Mouse (Mus musculus): ENCODE results near the gene Krtap13-1. TPM values are rescaled to one million over a fixed set of nuclear protein-coding genes. Genes with fewer than 3 reads are reported as not detected.

The Krtap13-1 gene
- polyA plus RNA-seq (2015; fragmentation: Nextera tagmentation; extraction: Ambion mirVana), result not detected in 2 replicates

GRCm38 (mm10) chr16:88728812-88729275, at the start of gene Krtap13-1:
Gene Krtap13-1 (plus strand): TSS chr16:88728862.
- Histone ChIP-seq H3K4me3 (ENCODE audit: low read depth, low read length) (no peak within 1 kb of the TSS), H3K4me2 (ENCODE audit: low read length) (no peak within 1 kb of the TSS), H3K36me3 (ENCODE audit: control insufficient read depth, insufficient read depth, low read length) (no peaks in the 10 kb centered on the region), H3K27ac (ENCODE audit: low read length) (no peak within 1 kb of the TSS), H3K27me3 (ENCODE audit: control insufficient read depth, insufficient read depth, low read depth, low read length) (no peaks in the 10 kb centered on the region), H3K9ac (ENCODE audit: low read depth, low read length) (no peak within 1 kb of the TSS), H3K9me3 (replicated peaks; ENCODE audit: control insufficient read depth, low read length, poor library complexity, severe bottlenecking) (no peaks in the 10 kb centered on the region), H3K4me1 (ENCODE audit: control insufficient read depth, insufficient read depth, low read length) (no peaks in the 10 kb centered on the region)
- ATAC-seq, result no peak
- WGBS, result 80% methylated on average over 4 of the region's 4 CpGs

GRCm38 (mm10) chr16:88679099-88679498, 49.6 kb upstream of the Krtap13-1 start:
- Histone ChIP-seq H3K36me3 (ENCODE audit: control insufficient read depth, insufficient read depth, low read length) (no peaks in the 10 kb centered on the region), H3K4me3 (ENCODE audit: low read depth, low read length) (no peak overlapping the region)
- 90% methylated on average over 6 of the region's 6 CpGs for WGBS

GRCm38 (mm10) chr16:88681282-88681681, 47.4 kb upstream of the Krtap13-1 start:
- no peak for ATAC-seq
- H3K9ac ChIP-seq (ENCODE audit: low read depth, low read length), result no peak overlapping the region
- no peaks in the 10 kb centered on the region for H3K27me3 ChIP-seq (ENCODE audit: control insufficient read depth, insufficient read depth, low read depth, low read length)
- H3K36me3 ChIP-seq (ENCODE audit: control insufficient read depth, insufficient read depth, low read length), result no peaks in the 10 kb centered on the region
- no peak overlapping the region for H3K4me2 ChIP-seq (ENCODE audit: low read length)
- no peak overlapping the region for H3K4me3 ChIP-seq (ENCODE audit: low read depth, low read length)
- H3K9me3 ChIP-seq (replicated peaks; ENCODE audit: control insufficient read depth, low read length, poor library complexity, severe bottlenecking), result no peaks in the 10 kb centered on the region
- H3K27ac ChIP-seq (ENCODE audit: low read length), result no peak overlapping the region
- no peaks in the 10 kb centered on the region; the same call in 1 of the 2 replicates for H3K4me1 ChIP-seq (ENCODE audit: control insufficient read depth, insufficient read depth, low read length)
- 19% methylated on average over 2 of the region's 2 CpGs for WGBS

More at GRCm38 (mm10) chr16:88679099-88679498, 49.6 kb upstream of the Krtap13-1 start:
- Histone ChIP-seq H3K4me1 (ENCODE audit: control insufficient read depth, insufficient read depth, low read length) (no peaks in the 10 kb centered on the region; the same call in 1 of the 2 replicates), H3K9ac (ENCODE audit: low read depth, low read length) (no peak overlapping the region), H3K27ac (ENCODE audit: low read length) (no peak overlapping the region), H3K27me3 (ENCODE audit: control insufficient read depth, insufficient read depth, low read depth, low read length) (no peaks in the 10 kb centered on the region), H3K9me3 (replicated peaks; ENCODE audit: control insufficient read depth, low read length, poor library complexity, severe bottlenecking) (no peaks in the 10 kb centered on the region), H3K4me2 (ENCODE audit: low read length) (no peak overlapping the region)
- ATAC-seq, result no peak

GRCm38 (mm10) chr16:88696256-88696655, 32.4 kb upstream of the Krtap13-1 start:
- no peak overlapping the region for H3K4me3 ChIP-seq (ENCODE audit: low read depth, low read length)
- H3K4me1 ChIP-seq (ENCODE audit: control insufficient read depth, insufficient read depth, low read length), result no peaks in the 10 kb centered on the region
- H3K9me3 ChIP-seq (replicated peaks; ENCODE audit: control insufficient read depth, low read length, poor library complexity, severe bottlenecking), result no peaks in the 10 kb centered on the region
- H3K36me3 ChIP-seq (ENCODE audit: control insufficient read depth, insufficient read depth, low read length), result no peaks in the 10 kb centered on the region
- H3K27ac ChIP-seq (ENCODE audit: low read length), result no peak overlapping the region
- ATAC-seq, result no peak
- 87% methylated on average over 4 of the region's 4 CpGs for WGBS
- no peaks in the 10 kb centered on the region for H3K27me3 ChIP-seq (ENCODE audit: control insufficient read depth, insufficient read depth, low read depth, low read length)
- H3K4me2 ChIP-seq (ENCODE audit: low read length), result no peak overlapping the region
- H3K9ac ChIP-seq (ENCODE audit: low read depth, low read length), result no peak overlapping the region

- Histone ChIP-seq H3K4me3 (ENCODE audit: low read depth, low read length) (no peak overlapping the region), H3K27ac (ENCODE audit: low read length) (no peak overlapping the region), H3K4me2 (ENCODE audit: low read length) (no peak overlapping the region), H3K27me3 (ENCODE audit: control insufficient read depth, insufficient read depth, low read depth, low read length) (no peaks in the 10 kb centered on the region), H3K36me3 (ENCODE audit: control insufficient read depth, insufficient read depth, low read length) (no peaks in the 10 kb centered on the region), H3K4me1 (ENCODE audit: control insufficient read depth, insufficient read depth, low read length) (no peaks in the 10 kb centered on the region), H3K9me3 (replicated peaks; ENCODE audit: control insufficient read depth, low read length, poor library complexity, severe bottlenecking) (no peaks in the 10 kb centered on the region), H3K9ac (ENCODE audit: low read depth, low read length) (no peak overlapping the region)
- WGBS, result 51% methylated on average over 4 of the region's 4 CpGs
- no peak for ATAC-seq
Measured at GRCm38 (mm10) chr16:88701072-88701864, 27.4 kb upstream of the Krtap13-1 start.

- H3K36me3 ChIP-seq (ENCODE audit: control insufficient read depth, insufficient read depth, low read length), result no peaks in the 10 kb centered on the region
- H3K9me3 ChIP-seq (replicated peaks; ENCODE audit: control insufficient read depth, low read length, poor library complexity, severe bottlenecking), result no peaks in the 10 kb centered on the region
- no peaks in the 10 kb centered on the region for H3K27me3 ChIP-seq (ENCODE audit: control insufficient read depth, insufficient read depth, low read depth, low read length)
- H3K9ac ChIP-seq (ENCODE audit: low read depth, low read length), result no peak within 1 kb of the TSS
- WGBS, result 94% methylated on average over 10 of the region's 10 CpGs
- no peak within 1 kb of the TSS for H3K4me2 ChIP-seq (ENCODE audit: low read length)
- ATAC-seq, result no peak
- no peaks in the 10 kb centered on the region for H3K4me1 ChIP-seq (ENCODE audit: control insufficient read depth, insufficient read depth, low read length)
- no peak within 1 kb of the TSS for H3K27ac ChIP-seq (ENCODE audit: low read length)
- no peak within 1 kb of the TSS for H3K4me3 ChIP-seq (ENCODE audit: low read depth, low read length)
Measured at GRCm38 (mm10) chr16:88707496-88708012, 21.1 kb upstream of the Krtap13-1 start, which contains the start of gene 2310061N02Rik. Gene 2310061N02Rik (minus strand): TSS chr16:88707962.

GRCm38 (mm10) chr16:88710757-88711156, 17.9 kb upstream of the Krtap13-1 start:
- Histone ChIP-seq H3K36me3 (ENCODE audit: control insufficient read depth, insufficient read depth, low read length) (no peaks in the 10 kb centered on the region), H3K4me1 (ENCODE audit: control insufficient read depth, insufficient read depth, low read length) (no peaks in the 10 kb centered on the region), H3K27ac (ENCODE audit: low read length) (no peak overlapping the region), H3K4me3 (ENCODE audit: low read depth, low read length) (no peak overlapping the region), H3K27me3 (ENCODE audit: control insufficient read depth, insufficient read depth, low read depth, low read length) (no peaks in the 10 kb centered on the region), H3K9ac (ENCODE audit: low read depth, low read length) (no peak overlapping the region), H3K9me3 (replicated peaks; ENCODE audit: control insufficient read depth, low read length, poor library complexity, severe bottlenecking) (no peaks in the 10 kb centered on the region), H3K4me2 (ENCODE audit: low read length) (no peak overlapping the region)
- no peak for ATAC-seq
- 79% methylated on average over 4 of the region's 4 CpGs for WGBS

GRCm38 (mm10) chr16:88711245-88711644, 17.4 kb upstream of the Krtap13-1 start:
- Histone ChIP-seq H3K4me3 (ENCODE audit: low read depth, low read length) (no peak overlapping the region), H3K9me3 (replicated peaks; ENCODE audit: control insufficient read depth, low read length, poor library complexity, severe bottlenecking) (no peaks in the 10 kb centered on the region), H3K36me3 (ENCODE audit: control insufficient read depth, insufficient read depth, low read length) (no peaks in the 10 kb centered on the region), H3K4me1 (ENCODE audit: control insufficient read depth, insufficient read depth, low read length) (no peaks in the 10 kb centered on the region), H3K27me3 (ENCODE audit: control insufficient read depth, insufficient read depth, low read depth, low read length) (no peaks in the 10 kb centered on the region), H3K9ac (ENCODE audit: low read depth, low read length) (no peak overlapping the region), H3K4me2 (ENCODE audit: low read length) (no peak overlapping the region), H3K27ac (ENCODE audit: low read length) (no peak overlapping the region)
- WGBS, result 82% methylated on average over 6 of the region's 6 CpGs
- no peak for ATAC-seq

GRCm38 (mm10) chr16:88716549-88716948, 12.1 kb upstream of the Krtap13-1 start:
- no peaks in the 10 kb centered on the region for H3K9me3 ChIP-seq (replicated peaks; ENCODE audit: control insufficient read depth, low read length, poor library complexity, severe bottlenecking)
- no peak for ATAC-seq

More at GRCm38 (mm10) chr16:88716549-88716948, 12.1 kb upstream of the Krtap13-1 start:
- H3K27ac ChIP-seq (ENCODE audit: low read length), result no peak overlapping the region
- no peak overlapping the region for H3K9ac ChIP-seq (ENCODE audit: low read depth, low read length)
- H3K4me3 ChIP-seq (ENCODE audit: low read depth, low read length), result no peak overlapping the region
- no peaks in the 10 kb centered on the region for H3K36me3 ChIP-seq (ENCODE audit: control insufficient read depth, insufficient read depth, low read length)
- no peak overlapping the region for H3K4me2 ChIP-seq (ENCODE audit: low read length)
- no peaks in the 10 kb centered on the region for H3K4me1 ChIP-seq (ENCODE audit: control insufficient read depth, insufficient read depth, low read length)
- H3K27me3 ChIP-seq (ENCODE audit: control insufficient read depth, insufficient read depth, low read depth, low read length), result no peaks in the 10 kb centered on the region

Data from midbrain, embryonic 16.5 days (tissue).